Mouse (Mus musculus): ENCODE measurements around the gene Glra4. TPM values are rescaled to one million over a fixed set of nuclear protein-coding genes. Genes with fewer than 3 reads are reported as not detected.
A peak's percentile ranks its signal among the peaks of the same experiment; 100 is the strongest.

The Glra4 gene
- total RNA-seq (2021), result not detected

GRCm38 (mm10) chrX:136780041-136780440 lies at the start of gene Glra4:
TSS of gene Glra4 (minus strand) at chrX:136780141.
- intact Hi-C loops (cut with DNase I), result no loop called here
- DNase-seq, result no peak

- no peak for DNase-seq
- intact Hi-C loops (cut with DNase I), result no loop called here
These were observed 48.7 kb upstream of the Glra4 start for GRCm38 (mm10) chrX:136828610-136829009.

GRCm38 (mm10) chrX:136825016-136825415 lies 45.1 kb upstream of the Glra4 start:
- intact Hi-C loops (cut with DNase I), result no loop called here
- no peak for DNase-seq

GRCm38 (mm10) chrX:136822371-136822770 lies 42.4 kb upstream of the Glra4 start, which contains the start of gene Plp1:
TSS of gene Plp1 (plus strand) at chrX:136822671.
- DNase-seq, result no peak
- intact Hi-C loops (cut with DNase I), result no loop called here

- intact Hi-C loops (cut with DNase I), result no loop called here
- peak; percentile 69 for DNase-seq
These were observed 40.3 kb upstream of the Glra4 start for GRCm38 (mm10) chrX:136820250-136820649.

- intact Hi-C loops (cut with DNase I), result no loop called here
These were observed 39.8 kb upstream of the Glra4 start for GRCm38 (mm10) chrX:136819752-136820151.

GRCm38 (mm10) chrX:136797223-136797622 lies 17.3 kb upstream of the Glra4 start:
- no peak for DNase-seq
- intact Hi-C loops (cut with DNase I), result no loop called here

More at GRCm38 (mm10) chrX:136819752-136820151, 39.8 kb upstream of the Glra4 start:
- no peak for DNase-seq

GRCm38 (mm10) chrX:136789446-136789845 lies 9.5 kb upstream of the Glra4 start:
- intact Hi-C loops (cut with DNase I), result no loop called here

GRCm38 (mm10) chrX:136779262-136779661 lies 679 bp downstream of the Glra4 start:
- intact Hi-C loops (cut with DNase I), result no loop called here
- DNase-seq, result no peak

More at GRCm38 (mm10) chrX:136789446-136789845, 9.5 kb upstream of the Glra4 start:
- DNase-seq, result no peak

- peak; percentile 56 for DNase-seq
- intact Hi-C loops (cut with DNase I), result no loop called here
These were observed 1.9 kb downstream of the Glra4 start for GRCm38 (mm10) chrX:136778046-136778445.

GRCm38 (mm10) chrX:136773035-136773434 lies 6.9 kb downstream of the Glra4 start:
- intact Hi-C loops (cut with DNase I), result no loop called here
- peak; percentile 7 for DNase-seq

GRCm38 (mm10) chrX:136761103-136762074 lies 18.6 kb downstream of the Glra4 start:
- intact Hi-C loops (cut with DNase I), result no loop called here
- no peak for DNase-seq

GRCm38 (mm10) chrX:136755464-136755863 lies 24.5 kb downstream of the Glra4 start:
- DNase-seq, result no peak
- intact Hi-C loops (cut with DNase I), result no loop called here

- intact Hi-C loops (cut with DNase I), result no loop called here
- no peak for DNase-seq
These were observed 30.6 kb downstream of the Glra4 start for GRCm38 (mm10) chrX:136749329-136749728.

- no peak for DNase-seq
- intact Hi-C loops (cut with DNase I), result loop anchor here (5.0 kb wide), 1 partner anchor 273 kb away; no protein-coding TSS in a partner anchor
These were observed 35.3 kb downstream of the Glra4 start for GRCm38 (mm10) chrX:136744663-136745062.

- intact Hi-C loops (cut with DNase I), result loop anchor here (5.0 kb wide), 1 partner anchor 274 kb away; no protein-coding TSS in a partner anchor
These were observed 36.5 kb downstream of the Glra4 start, which contains the start of gene Morf4l2 for GRCm38 (mm10) chrX:136743459-136743858. TSS of gene Morf4l2 (minus strand) at chrX:136743690.

GRCm38 (mm10) chrX:136742661-136743103 lies 37.3 kb downstream of the Glra4 start:
- DNase-seq, result peak; percentile 55
- intact Hi-C loops (cut with DNase I), result loop anchor here (5.0 kb wide), 1 partner anchor 275 kb away; no protein-coding TSS in a partner anchor

More at GRCm38 (mm10) chrX:136743459-136743858, 36.5 kb downstream of the Glra4 start, which contains the start of gene Morf4l2:
- no peak for DNase-seq

- intact Hi-C loops (cut with DNase I), result loop anchor here (5.0 kb wide), 1 partner anchor 275 kb away; no protein-coding TSS in a partner anchor
- peak; percentile 1 for DNase-seq
These were observed 37.7 kb downstream of the Glra4 start for GRCm38 (mm10) chrX:136742241-136742640.

- intact Hi-C loops (cut with DNase I), result loop anchor here (5.0 kb wide), 1 partner anchor 276 kb away; no protein-coding TSS in a partner anchor
- peak; percentile 81 for DNase-seq
These were observed 38.2 kb downstream of the Glra4 start for GRCm38 (mm10) chrX:136741651-136742201.

- intact Hi-C loops (cut with DNase I), result loop anchor here (5.0 kb wide), 1 partner anchor 276 kb away; no protein-coding TSS in a partner anchor
- peak; percentile 94 for DNase-seq
These were observed 38.9 kb downstream of the Glra4 start for GRCm38 (mm10) chrX:136740791-136741650.

All from left cerebral cortex, postnatal 4 days (tissue).